ENCODE assay signal across 7 mouse cellular contexts in the genomic region with DNA sequence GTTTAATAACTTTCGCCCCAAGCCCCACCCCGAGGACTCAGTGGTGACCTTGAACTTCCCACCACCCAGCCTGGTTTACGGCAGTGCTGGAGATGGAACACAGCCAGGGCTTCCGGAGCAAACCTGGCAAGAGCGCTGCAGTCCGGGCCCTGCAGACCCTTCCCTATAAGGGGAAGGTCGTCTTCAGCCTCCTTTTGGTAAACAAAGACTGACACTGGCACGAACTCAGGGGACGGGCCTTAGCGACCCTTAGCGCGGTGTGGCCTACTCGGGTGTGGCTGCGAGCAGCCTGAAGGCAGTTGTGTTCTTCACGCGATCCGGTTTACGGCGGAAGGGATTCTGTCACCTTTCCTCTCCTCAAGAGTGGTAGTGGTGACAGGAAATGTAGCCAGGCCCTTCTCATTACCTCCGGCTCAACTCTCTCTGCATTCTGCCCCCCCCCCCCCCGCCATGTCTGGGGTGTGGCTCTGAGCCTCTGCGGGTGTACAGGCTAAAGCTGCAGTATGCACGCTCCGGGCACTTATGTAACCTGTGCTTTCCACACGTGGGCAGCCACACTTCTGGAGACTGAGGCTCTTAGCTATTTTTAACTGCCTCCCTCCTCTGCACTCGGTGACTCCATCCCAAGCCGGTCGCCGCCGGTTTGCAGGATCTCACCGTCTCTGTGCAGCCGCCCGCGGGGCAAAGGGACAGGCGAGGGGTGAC. TPM values are rescaled to one million over a fixed set of nuclear protein-coding genes. Genes with fewer than 3 reads are reported as not detected.
DNase-seq lines count a peak whose midpoint lies in the region; ATAC-seq lines count a peak whose summit lies in the region.

A gene (plus strand): TSS at position 84 of the 705 bp plus-strand sequence.

- no peaks in the 10 kb centered on the region for H3K9me3 ChIP-seq in intestine, embryonic 14.5 days (ENCODE audit: control insufficient read depth, low read length)

- peak within 1 kb of the TSS; percentile 83 for H3K27ac ChIP-seq in intestine, embryonic 14.5 days (ENCODE audit: low read depth)

- peak; percentile 71 for ATAC-seq in intestine, embryonic 14.5 days (replicated peaks; ENCODE audit: low FRiP score, low TSS enrichment, low read depth)
- ATAC-seq in megakaryocyte progenitor cell, adult 5-6 weeks (replicated peaks; ENCODE audit: poor library complexity): peak; percentile 54

- peak within 1 kb of the TSS; percentile 99 for H3K4me2 ChIP-seq in intestine, embryonic 14.5 days (ENCODE audit: low read length)

- no peaks in the 10 kb centered on the region for H3K36me3 ChIP-seq in intestine, embryonic 14.5 days (ENCODE audit: control insufficient read depth, insufficient read depth, low read length)

- H3K9ac ChIP-seq in intestine, embryonic 14.5 days (ENCODE audit: low read length): peak within 1 kb of the TSS; percentile 51

- peak within 1 kb of the TSS; percentile 54 for H3K4me3 ChIP-seq in intestine, embryonic 14.5 days (ENCODE audit: low read depth, low read length)

- WGBS in intestine, embryonic 14.5 days: under 1% methylated on average over 35 of the region's 35 CpGs

- DNase-seq in adrenal gland, adult 8-10 months: peak; percentile 83
- DNase-seq in embryo, embryonic 11 days: peak; percentile 58
- DNase-seq in gastrocnemius, postnatal 36 days: peak; percentile 59 to 75
- peak; percentile 86 for DNase-seq in intestine, embryonic 14.5 days (ENCODE audit: low spot score)
- peak; percentile 79 to 83 for DNase-seq in left cerebral cortex, postnatal 10 days (ENCODE audit: extremely low spot score in 1 of 2, low spot score in 2 of 2)
- peak; percentile 92 to 94 for DNase-seq in right cerebral cortex, postnatal 36 days (ENCODE audit: low spot score in 2 of 2)

- H3K4me1 ChIP-seq in intestine, embryonic 14.5 days (replicated peaks; ENCODE audit: control insufficient read depth, insufficient read depth, low read length): peaks cover 7% of the 10 kb centered on the region; the same call in 1 of the 2 replicates

- no peaks in the 10 kb centered on the region for H3K27me3 ChIP-seq in intestine, embryonic 14.5 days (replicated peaks; ENCODE audit: control insufficient read depth, insufficient read depth, low read length)

- intact Hi-C loops in gastrocnemius, postnatal 36 days (cut with DNase I): no loop called here
- intact Hi-C loops in left cerebral cortex, postnatal 10 days (cut with DNase I): no loop called here

RNA-seq across cellular contexts. Expression of the gene that starts here (rescaled TPM):
- 100 to 1,000 TPM; 122 to 221 (median 169) TPM for total RNA-seq in adrenal gland, adult 8-10 months (2022)
- 100 to 1,000 TPM; 378 to 448 TPM for total RNA-seq in gastrocnemius, postnatal 36 days (2021)
- polyA plus RNA-seq in intestine, embryonic 14.5 days (2014; fragmentation: Nextera tagmentation; extraction: Ambion mirVana): 168 and 170 TPM in 2 replicates
- total RNA-seq in left cerebral cortex, postnatal 10 days (2021): 100 to 1,000 TPM; 193 to 201 TPM
- total RNA-seq in megakaryocyte progenitor cell, adult 5-6 weeks (2015): 234 and 269 TPM in 2 replicates
- 143 and 175 TPM in 2 replicates for total RNA-seq in megakaryocyte progenitor cell, adult 5-6 weeks (2017)

Comparison
In these comparisons a context has a peak if more than half of its experiments do, and no peak if none do; other contexts are left out.
1. Peak in every context shown above with its lines: DNase-seq, ATAC-seq, H3K4me3 ChIP-seq and H3K27ac ChIP-seq.